Mouse (Mus musculus) layer of hippocampus, adult 2 months (tissue): ENCODE measurements around the gene Gpr39. TPM values are rescaled to one million over a fixed set of nuclear protein-coding genes. Genes with fewer than 3 reads are reported as not detected.
A peak's percentile ranks its signal among the peaks of the same experiment; 100 is the strongest.

ENCODE experiments used
- DNase-seq, 2 experiments: peaks; one replicate each; pipeline ENCODE4 v3.0.0; 2022; ENCODE audit warnings: low spot score in 2 of 2
- H3K27ac ChIP-seq: fragments of 200-600 bp; 2 replicates; pipeline ENCODE4 v1.8.1; 2022
- H3K4me3 ChIP-seq: fragments of 200-600 bp; 2 replicates; pipeline ENCODE4 v1.8.1; 2022; ENCODE audit warnings: mild to moderate bottlenecking
- CTCF ChIP-seq: fragments of 200-600 bp; conservative IDR thresholded peaks from 2 replicates; pipeline ENCODE4 v1.8.1; 2022; ENCODE audit warnings: antibody characterized with exemption, mild to moderate bottlenecking, moderate library complexity
- total RNA-seq, 2 experiments: library from RNA; stranded (reverse); gene quantifications; 2 replicates each; pipeline ENCODE4 v1.2.3; 2021

Gpr39 gene
- total RNA-seq, 2 experiments from 2014 or later = 0.22 TPM; not detected in 1

- H3K4me3 ChIP-seq = peak overlapping the region; percentile 56
- no peak overlapping the region for H3K27ac ChIP-seq
- peak; percentile 73 for TF ChIP-seq CTCF
- peak in 1 of 2 experiments; percentile 35 for DNase-seq
Measured at GRCm38 (mm10) chr1:125910211-125910870, 233.5 kb downstream of the Gpr39 start.

GRCm38 (mm10) chr1:125910871-125911265 is 234.1 kb downstream of the Gpr39 start:
- no peak for DNase-seq
- no peak for TF ChIP-seq CTCF
- H3K27ac ChIP-seq = peak overlapping the region; percentile 85
- H3K4me3 ChIP-seq = peak overlapping the region; percentile 56

DNA sequence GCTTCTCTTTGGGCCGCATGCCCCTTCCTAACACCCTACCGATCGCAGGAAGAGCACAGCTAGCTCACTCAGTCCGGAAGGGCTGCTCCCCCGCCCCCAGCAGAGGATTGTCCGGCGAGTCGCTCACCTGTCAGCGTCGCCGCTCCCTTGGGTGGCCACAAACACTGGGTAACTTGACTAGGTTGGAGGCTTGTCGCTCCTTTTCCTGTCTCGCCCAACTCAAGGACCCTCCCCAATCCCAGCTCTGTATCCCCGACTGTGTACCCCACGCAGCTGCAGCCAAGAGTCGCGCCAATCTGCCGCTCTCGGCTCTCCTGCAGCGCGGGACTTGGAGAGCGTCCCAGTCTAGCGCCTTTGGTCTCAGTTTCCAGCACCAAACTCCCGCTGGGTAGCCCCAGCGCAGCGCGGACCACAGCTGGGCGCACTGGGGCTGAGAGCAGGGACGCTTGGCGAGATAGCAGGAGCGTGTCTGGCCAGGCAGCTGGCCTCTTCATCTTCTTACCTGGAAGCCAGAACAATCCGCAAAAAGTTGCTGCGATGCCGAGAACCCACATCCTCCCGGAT is 234.6 kb downstream of the Gpr39 start:
- no peak for TF ChIP-seq CTCF
- Histone ChIP-seq H3K4me3 (peak overlapping the region; percentile 56), H3K27ac (peak overlapping the region; percentile 85)
- DNase-seq = peak in 1 of 2 experiments; percentile 30

- DNase-seq = peak; percentile 50 to 60
- Histone ChIP-seq H3K4me3 (peak overlapping the region; percentile 56), H3K27ac (peak overlapping the region; percentile 85)
- no peak; the same call in 1 of the 2 replicates for TF ChIP-seq CTCF
Measured at GRCm38 (mm10) chr1:125911901-125912445, 235.2 kb downstream of the Gpr39 start.

GRCm38 (mm10) chr1:125912601-125913600 is 236.1 kb downstream of the Gpr39 start, which contains the start of gene Lypd1:
Lypd1 (minus strand) TSS chr1:125913101.
- Histone ChIP-seq H3K27ac (peak within 1 kb of the TSS; percentile 85), H3K4me3 (peak within 1 kb of the TSS; percentile 56)
- no peak for TF ChIP-seq CTCF
- DNase-seq = peak in 1 of 2 experiments; percentile 22

- TF ChIP-seq CTCF = no peak
Measured at GRCm38 (mm10) chr1:125920696-125921095, 243.9 kb downstream of the Gpr39 start.

GRCm38 (mm10) chr1:125923062-125923461 is 246.3 kb downstream of the Gpr39 start:
- Histone ChIP-seq H3K4me3 (no peak overlapping the region), H3K27ac (no peak overlapping the region)
- DNase-seq = no peak
- peak; percentile 70 for TF ChIP-seq CTCF

More at GRCm38 (mm10) chr1:125920696-125921095, 243.9 kb downstream of the Gpr39 start:
- no peak for DNase-seq
- no peak overlapping the region for H3K4me3 ChIP-seq
- no peak overlapping the region for H3K27ac ChIP-seq

Other genes with a start within 250 kb of the Gpr39 start
- 100 to 1,000 TPM; 352 to 359 TPM for gene Actr3, start 241.3 kb upstream of the Gpr39 start, total RNA-seq
- gene Slc35f5, start 116.4 kb upstream of the Gpr39 start, total RNA-seq = 10 to 100 TPM; 22.4 to 24.2 TPM
- gene Lypd1, start 236.1 kb downstream of the Gpr39 start, total RNA-seq = 10 to 100 TPM; 89.0 to 90.0 TPM